Mouse (Mus musculus) Muller cell, postnatal 12 days (primary cell): Measurements from ENCODE around the gene Cpeb3.
"Not testable (repeated sequence)": the region's sequence is repeated elsewhere in the genome, so short reads cannot be mapped to it uniquely, and the experiment has no call there.

Source experiments
- DNase-seq: peaks from one replicate; pipeline ENCODE4 v3.0.0-alpha.2; 2015; ENCODE audit errors: inconsistent ontology term

Gene Cpeb3

DNA sequence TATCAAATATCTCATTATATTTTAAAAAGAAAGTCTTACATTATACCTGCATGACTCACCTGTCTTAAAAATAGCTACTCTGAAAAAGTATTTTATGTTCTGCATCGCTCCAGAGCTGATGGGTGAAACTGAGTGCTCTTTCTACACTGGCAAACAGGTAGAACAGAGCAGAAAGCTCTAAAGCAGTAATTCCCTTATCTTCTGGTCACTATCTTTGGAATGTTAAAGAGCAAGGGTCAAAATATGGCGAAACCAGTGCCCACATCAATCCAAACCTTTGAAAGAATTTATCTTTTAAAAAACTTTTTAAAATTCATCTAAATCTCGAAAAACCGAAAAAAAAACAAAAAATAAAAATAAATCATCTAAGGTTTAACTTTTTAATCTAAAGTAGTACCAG is 52.4 kb downstream of the Cpeb3 start:
- DNase-seq, result no peak

DNA sequence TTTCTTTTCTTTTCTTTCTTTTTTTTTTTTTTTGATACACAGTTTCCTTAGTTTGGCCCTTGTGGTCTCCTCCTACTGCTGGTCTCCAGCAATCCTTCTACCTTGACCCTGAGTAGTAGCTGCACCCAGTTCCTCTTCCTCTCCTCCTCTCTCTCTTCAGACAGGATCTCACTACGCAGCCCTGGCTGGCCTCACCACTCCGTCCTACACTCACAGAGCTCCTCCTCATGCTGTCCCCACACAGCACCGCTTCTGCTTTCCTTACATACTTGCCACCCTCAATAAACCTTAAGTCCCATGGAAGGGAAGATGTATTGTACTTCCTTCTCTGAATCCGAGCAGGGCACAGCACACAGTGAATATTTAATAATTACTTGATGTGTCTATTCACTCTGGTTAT is 61.3 kb downstream of the Cpeb3 start:
- no peak for DNase-seq

DNA sequence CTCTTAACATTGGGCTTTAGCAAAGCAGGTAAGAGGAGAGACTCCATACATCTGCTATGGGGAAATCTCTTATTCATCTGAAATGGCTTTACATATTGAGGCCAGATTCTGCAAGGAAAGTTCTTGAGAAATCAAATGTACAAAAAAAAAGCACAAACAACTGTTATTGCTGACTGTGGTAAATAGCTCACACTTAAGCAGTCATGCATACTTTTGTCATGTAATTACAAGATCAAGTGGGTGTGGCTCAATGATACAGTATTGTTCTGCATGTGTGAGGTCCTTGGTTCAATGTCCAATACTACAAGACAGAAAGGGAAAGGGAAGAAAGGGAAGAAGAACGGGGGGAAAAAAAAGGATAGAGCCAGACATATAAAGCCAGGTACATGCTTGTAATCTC is 62.6 kb downstream of the Cpeb3 start:
- no peak for DNase-seq

DNA sequence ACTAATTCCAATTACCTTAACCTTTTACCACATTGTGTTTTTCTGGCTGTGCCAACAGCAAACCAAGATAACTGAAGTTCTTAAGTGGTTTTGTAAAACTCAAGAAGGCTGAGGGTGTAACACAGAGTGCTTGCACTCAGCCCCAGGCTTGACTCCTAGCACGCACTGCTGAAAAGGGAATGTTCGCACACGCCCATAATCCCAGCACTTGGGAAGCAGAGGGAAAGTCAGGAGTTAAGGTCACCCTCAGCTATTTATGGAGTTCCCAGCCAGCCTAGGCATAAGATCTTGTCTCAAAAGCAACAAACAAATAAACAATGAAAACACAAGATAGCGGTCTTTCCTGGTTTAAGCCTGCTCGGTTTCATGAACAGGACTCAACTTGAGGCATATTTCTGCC is 63.0 kb downstream of the Cpeb3 start:
- DNase-seq, result no peak

DNA sequence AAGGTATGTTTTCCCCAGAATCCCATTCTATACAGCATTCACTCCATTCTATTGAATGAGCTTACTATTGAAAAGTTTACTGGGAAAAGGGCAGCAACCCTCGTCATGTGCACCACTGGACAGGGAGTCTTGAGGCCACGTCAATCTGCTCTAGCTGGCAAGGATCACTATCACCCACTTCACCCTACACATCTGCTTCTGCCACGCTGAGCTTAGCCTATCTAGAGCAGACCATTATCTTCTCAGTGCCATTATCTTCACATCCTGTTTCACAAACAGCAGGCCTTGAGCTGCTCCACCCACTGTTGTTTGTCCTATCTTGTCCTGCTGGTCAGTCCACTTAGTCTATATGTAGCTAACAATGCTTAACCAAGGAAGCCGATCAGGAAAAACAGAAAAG is 66.8 kb downstream of the Cpeb3 start:
- DNase-seq, result no peak

DNA sequence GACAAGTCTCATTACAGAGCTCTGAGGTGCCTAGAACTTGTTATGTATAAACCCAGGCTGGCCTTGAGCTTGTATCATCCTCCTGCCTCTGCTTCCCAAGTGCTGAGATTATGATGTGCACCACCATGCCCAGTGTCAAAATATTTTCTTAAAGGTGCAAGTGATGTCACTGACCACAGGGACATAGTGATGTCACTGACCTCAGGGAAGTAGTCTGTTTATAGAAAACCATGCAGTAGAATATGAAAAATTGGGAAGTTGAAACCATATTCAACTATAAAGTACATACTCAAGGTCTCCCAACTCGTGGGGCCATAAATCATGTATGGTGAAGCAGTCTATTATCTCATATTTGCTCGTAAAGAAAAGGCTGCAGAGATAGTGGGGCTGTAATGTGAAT is 71.3 kb downstream of the Cpeb3 start:
- DNase-seq, result no peak

DNA sequence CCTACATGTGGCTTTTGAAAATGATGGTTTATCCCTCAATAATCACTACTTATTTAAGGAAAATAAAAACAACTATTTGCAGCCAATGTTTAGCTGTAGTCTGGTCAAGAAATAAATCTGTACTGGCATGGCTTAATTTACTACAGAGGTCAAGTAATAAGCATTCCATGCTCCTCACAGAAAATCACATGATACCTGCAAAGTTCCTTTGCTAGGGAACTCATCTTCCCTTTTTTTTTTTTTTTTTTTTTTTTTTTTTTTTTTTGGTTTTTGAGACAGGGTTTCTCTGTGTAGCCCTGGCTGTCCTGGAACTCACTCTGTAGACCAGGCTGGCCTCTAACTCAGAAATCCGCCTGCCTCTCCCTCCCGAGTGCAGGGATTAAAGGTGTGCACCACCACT is 72.9 kb downstream of the Cpeb3 start:
- DNase-seq, result not testable (repeated sequence)

DNA sequence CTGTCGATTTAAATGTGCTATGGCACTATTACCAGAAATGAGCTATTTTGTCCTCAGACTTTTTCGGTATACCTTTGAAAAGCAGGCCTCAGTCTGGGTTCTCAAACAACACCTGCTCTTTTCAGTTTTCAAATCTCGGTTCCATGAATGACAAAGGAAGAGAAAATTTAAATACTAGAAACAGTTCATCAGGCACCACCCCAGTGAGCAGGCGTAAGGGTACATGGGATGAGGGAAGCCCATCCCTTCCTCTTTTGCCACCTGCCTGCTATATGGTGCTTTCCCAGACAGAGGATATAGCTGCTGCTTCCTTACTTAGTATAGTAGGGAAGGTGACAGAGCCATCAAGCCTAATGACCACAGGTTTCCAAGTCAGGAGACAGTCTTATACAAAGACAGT is 74.7 kb downstream of the Cpeb3 start:
- no peak for DNase-seq

DNA sequence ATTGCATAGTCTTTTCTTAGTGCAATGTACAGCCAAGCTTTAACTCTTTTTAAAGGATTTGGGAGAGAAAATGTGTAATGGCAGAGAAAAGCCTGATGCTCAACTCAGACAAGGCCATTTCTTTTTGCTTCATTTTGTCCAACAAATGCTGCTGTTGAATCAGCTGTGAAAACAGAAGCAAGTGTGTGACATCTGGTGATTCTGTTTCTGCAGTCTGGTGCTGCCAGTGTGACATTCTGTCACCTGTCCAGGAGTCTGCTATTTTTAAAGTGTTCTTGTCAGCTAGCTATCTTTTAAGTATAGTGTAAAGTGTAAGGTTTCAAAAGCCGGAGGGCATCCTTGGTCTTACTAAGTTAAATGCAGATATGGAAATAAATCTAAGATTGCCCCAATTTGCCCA is 76.7 kb downstream of the Cpeb3 start:
- no peak for DNase-seq

DNA sequence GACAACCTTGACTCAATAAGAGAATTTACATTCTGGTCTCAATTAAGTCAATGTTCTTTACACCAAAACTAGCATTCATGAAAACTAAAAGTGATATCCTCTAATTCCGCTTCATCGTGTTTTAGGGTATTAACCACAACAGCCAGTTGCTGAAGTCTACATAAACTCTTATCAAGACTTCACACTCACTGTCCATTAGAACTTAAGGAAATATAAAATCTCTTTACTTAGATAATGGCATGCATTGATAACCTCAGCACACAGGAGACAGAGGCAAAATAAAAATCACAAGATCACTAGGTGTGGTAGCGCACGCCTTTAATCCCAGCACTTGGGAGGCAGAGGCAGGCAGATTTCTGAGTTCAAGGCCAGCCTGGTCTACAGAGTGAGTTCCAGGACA is 79.9 kb downstream of the Cpeb3 start:
- DNase-seq, result no peak

DNA sequence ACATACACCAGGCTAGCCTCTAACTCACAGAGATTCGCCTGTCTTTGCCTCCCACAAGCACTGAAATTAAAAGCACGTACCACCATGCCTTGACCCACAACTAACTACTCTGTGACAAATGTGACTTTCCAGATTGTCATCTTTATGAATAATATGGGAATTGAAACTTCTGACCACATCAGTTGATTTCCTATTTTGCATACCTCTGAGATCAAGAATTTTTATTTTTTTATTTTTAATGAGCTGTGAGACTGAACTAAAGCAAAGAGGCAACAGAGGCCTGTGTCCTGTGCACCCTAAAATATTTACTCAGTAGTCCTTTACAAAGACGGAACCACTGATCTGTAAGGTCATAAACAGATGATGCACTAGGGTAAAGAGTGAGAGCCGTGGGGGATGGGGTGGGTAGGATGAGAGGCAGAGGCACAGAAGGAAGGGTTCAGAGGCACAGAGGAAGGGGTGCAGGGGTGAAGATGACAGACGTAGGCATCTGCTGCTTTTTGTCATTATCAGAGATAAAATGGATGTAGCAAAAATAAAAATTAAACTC is 81.3 kb downstream of the Cpeb3 start:
- DNase-seq, result no peak

DNA sequence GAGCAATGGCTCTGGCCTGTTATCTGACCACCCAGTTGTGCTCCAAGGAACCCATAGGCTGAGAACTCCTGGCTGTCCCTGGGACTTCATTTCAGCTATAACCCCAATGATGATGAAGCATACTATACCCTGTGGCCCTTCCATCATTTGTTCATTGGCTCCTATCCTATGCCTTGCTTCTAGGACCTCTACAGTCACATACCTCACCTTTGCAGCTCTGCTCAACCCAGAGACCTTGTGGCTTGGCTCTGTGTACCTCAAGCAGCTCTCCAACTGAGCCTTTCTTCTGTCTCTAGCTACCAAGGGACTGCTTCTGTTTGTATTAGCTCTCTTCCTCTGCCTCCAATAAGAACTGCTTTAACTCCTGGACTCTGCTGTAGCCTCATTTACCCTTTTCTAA is 83.4 kb downstream of the Cpeb3 start:
- DNase-seq, result no peak

DNA sequence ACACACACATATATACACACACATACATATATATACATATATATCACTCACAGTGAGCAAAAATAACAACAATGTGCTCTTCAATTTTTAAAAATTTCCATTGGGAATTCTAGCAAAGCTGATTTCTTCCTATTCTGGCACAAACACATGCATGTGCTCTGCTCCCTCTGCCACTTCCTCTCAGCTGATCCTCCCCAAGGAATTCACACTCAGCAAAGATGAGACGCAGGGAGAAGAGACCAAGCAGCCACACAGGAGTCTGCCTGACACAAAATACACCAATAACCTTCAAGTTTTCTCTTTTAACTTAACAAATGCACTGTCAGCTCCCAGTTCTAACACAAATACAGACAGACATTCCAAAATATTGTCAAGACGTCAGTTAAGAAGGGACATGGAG is 89.1 kb downstream of the Cpeb3 start:
- DNase-seq, result no peak

DNA sequence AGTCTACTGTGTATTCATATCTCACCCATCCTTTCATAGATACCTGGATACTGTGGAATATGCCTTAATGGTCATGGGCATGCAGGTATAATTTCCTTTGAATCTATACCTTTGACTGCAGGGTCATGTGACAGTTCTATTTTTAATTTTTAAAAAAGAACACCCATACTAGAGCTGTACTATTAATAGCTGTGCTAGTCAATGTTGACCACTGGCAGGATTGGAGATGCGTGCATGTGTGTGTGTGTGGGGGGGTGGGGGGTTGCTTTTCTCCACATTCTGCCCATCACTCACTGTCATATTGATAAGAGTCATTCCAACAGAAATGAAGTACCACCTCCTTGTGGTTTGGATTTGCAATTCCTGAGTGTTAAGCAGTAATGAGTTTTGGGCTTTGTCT is 92.6 kb downstream of the Cpeb3 start:
- DNase-seq, result no peak

DNA sequence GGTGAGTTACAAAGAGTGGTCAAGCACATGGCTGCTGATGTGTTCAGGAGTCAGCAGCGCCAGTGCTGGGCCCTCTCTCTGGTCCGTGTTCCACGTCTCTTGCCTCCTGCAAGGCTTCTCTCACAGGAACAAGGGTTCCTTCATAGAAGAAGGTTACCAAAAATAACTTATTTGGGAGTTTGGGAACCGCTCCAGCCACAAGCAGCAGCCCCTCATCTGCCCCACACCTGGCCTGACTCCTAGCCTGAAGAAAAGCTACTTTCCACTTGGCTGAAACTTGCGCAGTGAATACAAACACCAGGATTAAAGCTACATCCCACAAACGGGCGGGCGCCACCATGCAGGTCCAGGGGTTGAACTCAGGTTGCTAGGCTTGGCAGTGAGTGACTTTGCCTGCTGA is 93.0 kb downstream of the Cpeb3 start:
- no peak for DNase-seq

DNA sequence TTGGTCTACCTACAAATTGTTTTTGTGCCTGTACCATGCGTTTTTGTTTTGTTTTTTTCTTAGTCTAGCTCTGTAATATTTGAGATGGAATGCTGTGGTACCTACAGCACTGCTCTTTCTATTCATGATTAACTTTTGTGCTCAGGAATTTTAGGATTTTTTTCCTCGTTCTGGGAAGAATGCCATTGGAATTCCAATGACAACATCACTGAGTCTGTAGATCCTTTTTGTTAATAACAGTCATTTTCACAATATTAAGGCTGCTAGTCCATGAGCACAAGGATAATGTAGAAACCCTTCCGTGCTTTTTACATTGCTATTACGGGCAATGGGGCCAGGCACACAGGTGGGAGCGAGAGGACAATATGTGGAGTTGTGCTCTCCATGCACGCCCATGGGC is 96.6 kb downstream of the Cpeb3 start:
- peak; percentile 91 for DNase-seq

DNA sequence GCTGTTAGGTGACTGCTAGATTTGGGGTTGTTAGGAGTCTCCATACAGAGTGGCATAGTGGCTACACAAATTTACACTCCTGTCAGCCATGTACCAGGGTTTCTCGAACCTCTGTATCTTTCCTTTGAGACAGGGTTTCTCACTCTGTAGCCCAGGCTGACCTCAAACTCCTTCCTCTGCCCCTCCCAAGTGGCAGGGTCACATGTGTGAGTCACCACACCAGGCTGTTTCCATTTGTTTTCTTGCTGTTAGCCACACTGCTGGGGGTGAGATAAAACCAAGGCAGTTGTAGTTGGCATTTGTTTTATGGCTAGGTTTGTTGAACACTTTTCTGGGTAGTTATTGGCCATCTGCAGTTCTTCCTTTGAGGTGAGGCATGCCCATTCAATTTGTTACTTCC is 97.9 kb downstream of the Cpeb3 start:
- DNase-seq, result peak; percentile 11

DNA sequence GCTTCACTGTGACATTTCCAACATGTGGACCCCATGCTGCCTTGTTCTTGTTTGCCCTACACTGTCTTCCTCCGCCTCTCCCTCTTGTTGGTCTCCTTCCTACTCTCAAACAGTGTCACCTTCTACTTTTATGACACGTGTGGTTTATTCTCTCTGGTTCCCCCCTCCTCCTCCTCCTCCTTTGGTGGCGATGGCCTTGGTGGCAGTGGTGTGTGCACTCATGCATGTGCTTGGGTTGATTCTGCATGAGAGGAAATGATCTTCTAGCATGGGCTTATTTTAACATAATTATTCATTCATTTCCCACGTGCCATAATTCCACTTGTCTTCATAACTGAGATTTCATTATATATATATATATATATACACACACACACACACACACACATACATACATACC is 98.5 kb downstream of the Cpeb3 start:
- no peak for DNase-seq

DNA sequence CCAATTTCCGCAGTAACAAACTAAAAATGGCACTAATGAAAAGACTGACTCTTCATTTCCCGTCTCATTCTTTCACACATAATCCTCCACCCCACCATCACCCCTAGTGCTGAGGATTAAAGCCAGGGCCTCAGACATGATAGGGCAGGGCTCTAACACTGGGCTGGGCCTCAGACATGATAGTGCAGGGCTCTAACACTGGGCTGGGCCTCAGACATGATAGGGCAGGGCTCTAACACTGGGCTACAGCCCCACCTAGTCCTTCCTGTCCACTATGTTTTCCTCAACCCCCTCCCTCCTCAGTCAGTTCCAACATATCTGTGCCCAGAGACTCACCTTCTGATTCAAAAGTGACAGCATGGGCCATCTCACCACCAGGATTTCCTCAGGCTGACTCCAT is 107.7 kb downstream of the Cpeb3 start:
- DNase-seq, result no peak

DNA sequence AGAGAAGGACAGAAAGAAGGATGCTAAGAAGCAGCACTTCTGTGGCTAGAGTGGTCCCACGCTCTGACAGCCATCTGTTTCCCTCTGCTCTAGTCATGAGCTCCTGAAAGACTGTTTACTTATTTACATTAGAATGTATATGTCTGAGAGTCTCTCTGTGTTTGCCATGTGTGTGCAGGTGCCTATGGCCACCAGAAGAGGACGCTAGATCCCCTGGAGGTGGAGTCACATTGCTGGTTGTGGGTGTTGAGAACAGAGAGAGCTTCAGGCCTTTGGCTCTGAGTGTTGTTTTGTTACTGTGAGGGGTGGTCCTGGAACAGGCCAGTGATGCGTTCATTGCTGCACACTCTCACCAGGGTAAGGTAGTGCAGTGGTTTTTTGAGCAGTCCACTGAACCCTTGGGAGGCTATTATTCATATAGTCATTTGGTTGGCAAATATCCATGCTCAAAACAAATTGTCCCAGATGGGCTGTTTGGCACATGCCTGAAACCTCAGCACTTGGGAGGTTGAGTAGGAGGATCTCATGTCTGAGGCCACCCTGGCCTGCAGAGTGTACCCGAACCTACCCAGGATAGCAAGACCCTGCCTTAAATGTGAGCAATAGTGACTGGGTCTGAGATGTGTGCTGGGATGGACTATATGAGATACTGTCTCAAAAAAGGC is 112.6 kb downstream of the Cpeb3 start:
- no peak for DNase-seq

DNA sequence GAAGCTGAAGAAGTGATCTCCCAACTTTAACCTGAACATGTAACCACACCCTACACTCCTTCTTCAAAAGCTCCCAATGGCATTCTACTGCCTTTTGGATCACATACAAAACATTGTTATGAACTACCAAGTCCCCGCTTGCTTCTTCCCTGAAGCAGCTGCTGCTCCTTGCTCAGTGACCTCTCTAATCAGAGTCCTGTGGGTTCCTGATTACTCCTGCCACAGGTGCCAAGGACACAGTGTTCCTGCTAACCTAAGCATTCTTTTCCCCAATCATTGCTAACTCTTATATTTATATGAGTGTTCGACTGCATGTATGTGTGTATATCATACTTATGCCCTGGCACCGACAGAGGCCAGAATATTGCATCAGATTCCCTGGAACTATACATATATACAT is 115.2 kb downstream of the Cpeb3 start:
- no peak for DNase-seq

DNA sequence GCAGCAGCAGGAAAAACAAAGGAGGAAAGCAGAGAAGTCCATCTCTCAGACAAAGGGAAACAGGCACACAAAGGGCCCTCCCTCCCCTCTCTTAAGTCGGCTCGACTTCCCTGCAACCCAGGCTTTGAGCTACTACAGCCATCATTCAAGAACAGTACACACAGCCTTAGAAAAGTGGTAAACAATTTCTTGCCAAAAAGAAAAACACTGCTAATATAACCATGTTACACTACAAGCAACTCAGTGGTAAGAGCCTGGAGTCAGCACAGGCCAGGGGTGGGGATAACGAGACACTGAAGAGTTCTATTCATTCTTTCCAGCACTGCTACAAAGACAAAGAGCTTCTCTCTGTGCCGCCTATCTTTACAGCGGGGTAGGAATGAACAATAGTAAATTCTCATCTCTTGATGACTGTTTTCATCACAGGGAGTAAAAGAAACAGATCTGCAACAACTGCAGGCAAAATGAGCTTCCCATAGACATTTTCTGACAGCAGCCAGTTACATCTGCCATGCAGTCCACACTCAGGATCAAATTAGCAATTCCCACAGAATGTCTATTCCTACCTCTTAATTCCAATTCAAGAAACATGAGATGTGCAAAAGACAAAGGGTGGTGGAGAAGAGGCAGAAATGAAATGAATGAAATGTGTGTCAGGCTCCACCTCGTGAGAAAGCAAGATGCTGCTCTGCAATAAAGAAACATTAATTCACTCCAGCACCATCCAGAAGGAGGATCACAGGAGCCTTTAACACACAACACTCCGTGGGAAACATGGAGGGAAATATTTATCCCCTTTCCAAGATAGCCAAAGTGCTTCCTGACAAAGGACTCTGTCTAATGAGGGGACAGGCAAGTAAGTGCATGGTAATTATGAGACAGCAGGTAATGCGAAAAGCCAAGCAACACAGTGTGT is 118.0 kb downstream of the Cpeb3 start:
- peak; percentile 61 for DNase-seq
